ENCODE assay signal across 8 mouse cellular contexts in the genomic region with DNA sequence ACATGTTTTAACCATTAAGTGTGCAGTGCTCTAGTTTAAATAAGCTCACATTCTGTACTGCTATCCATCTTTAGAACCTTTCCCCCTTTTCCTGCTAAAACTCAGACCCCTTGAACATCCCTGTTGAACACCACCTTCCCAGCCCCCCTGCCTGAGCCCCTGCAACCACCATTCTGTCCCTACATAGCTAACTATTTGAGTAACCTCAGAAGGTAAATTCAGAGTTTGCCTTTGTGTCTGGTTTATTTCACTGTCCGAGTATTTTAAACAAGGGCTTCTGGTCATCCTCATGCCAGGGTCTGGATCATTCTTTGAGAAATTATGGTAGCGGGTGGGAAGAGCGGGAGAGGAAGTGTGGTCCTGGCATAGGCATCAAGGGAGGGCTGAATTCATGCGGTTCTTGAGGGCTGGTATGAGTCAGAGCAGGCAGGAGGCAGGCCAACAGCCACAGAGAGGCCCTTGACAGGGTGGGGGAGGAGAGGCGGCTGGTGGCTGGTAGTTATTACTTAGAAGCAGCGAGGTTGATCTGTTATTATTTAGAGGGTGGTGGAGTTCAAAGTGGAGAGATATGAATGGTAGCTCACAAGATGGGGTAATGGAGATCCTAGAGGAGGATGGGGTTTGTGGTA. TPM values are rescaled to one million over a fixed set of nuclear protein-coding genes. Genes with fewer than 3 reads are reported as not detected.
DNase-seq lines count a peak whose midpoint lies in the region; ATAC-seq and TF ChIP-seq lines count a peak whose summit lies in the region.

No protein-coding gene starts in this region.

- no peaks in the 10 kb centered on the region for H3K27me3 ChIP-seq in MEL (ENCODE audit: control insufficient read depth in 1 of 2, insufficient read depth in 2 of 2, low read length in 2 of 2)
- H3K27me3 ChIP-seq in forebrain, embryonic 16.5 days (replicated peaks; ENCODE audit: control insufficient read depth, insufficient read depth, low read length): no peaks in the 10 kb centered on the region

- no peak for TF ChIP-seq POLR2A in MEL (IDR thresholded peaks at IDR 0.05; ENCODE audit: control insufficient read depth in 1 of 2, insufficient read depth in 1 of 2, low read depth in 1 of 2, low read length in 2 of 2, poor library complexity in 1 of 2)
- TF ChIP-seq POLR2A in olfactory bulb, adult 2 months (IDR thresholded peaks at IDR 0.05; ENCODE audit: insufficient read depth, low read depth, low read length): no peak

- TF ChIP-seq RAD21 in MEL (IDR thresholded peaks at IDR 0.05; ENCODE audit: low read depth, low read length): no peak

- no peak for ATAC-seq in forebrain, embryonic 16.5 days

- no peak for TF ChIP-seq CTCF in MEL (IDR thresholded peaks at IDR 0.05 in 2 of 3, conservative IDR thresholded peaks at IDR 0.05 in 1 of 3; ENCODE audit: control insufficient read depth in 1 of 3, insufficient read depth in 1 of 3, low read depth in 2 of 3, low read length in 3 of 3, poor library complexity in 1 of 3, severe bottlenecking in 1 of 3)
- no peak for TF ChIP-seq CTCF in olfactory bulb, adult 2 months (IDR thresholded peaks at IDR 0.05; ENCODE audit: insufficient read depth, low read depth, low read length)

- no peaks in the 10 kb centered on the region for H3K79me2 ChIP-seq in MEL (ENCODE audit: control insufficient read depth, insufficient read depth, low read length, poor library complexity)

- WGBS in olfactory bulb, adult 2 months: 24% methylated on average over 6 of the region's 6 CpGs
- 67% methylated on average over 6 of the region's 6 CpGs for WGBS in forebrain, embryonic 16.5 days

- peak overlapping the region; percentile 98 for H3K27ac ChIP-seq in MEL (ENCODE audit: control insufficient read depth, low read depth, low read length)
- H3K27ac ChIP-seq in olfactory bulb, adult 2 months (ENCODE audit: insufficient read depth, low read depth, low read length): peak overlapping the region; percentile 68
- H3K27ac ChIP-seq in forebrain, embryonic 16.5 days (ENCODE audit: low read length): no peak overlapping the region

- H3K4me1 ChIP-seq in MEL (ENCODE audit: control insufficient read depth in 1 of 2, insufficient read depth in 2 of 2, low read length in 2 of 2): peaks cover 43 to 61% of the 10 kb centered on the region in 2 experiments
- peaks cover 7% of the 10 kb centered on the region; the same call in 1 of the 2 replicates for H3K4me1 ChIP-seq in olfactory bulb, adult 2 months (ENCODE audit: control insufficient read depth, insufficient read depth, low read length)
- no peaks in the 10 kb centered on the region for H3K4me1 ChIP-seq in forebrain, embryonic 16.5 days (replicated peaks; ENCODE audit: control insufficient read depth, insufficient read depth, low read length)

- H3K9me3 ChIP-seq in MEL (replicated peaks; ENCODE audit: insufficient read depth, low read length): no peaks in the 10 kb centered on the region
- no peaks in the 10 kb centered on the region for H3K9me3 ChIP-seq in forebrain, embryonic 16.5 days (ENCODE audit: control insufficient read depth, low read length)

- H3K4me3 ChIP-seq in MEL (ENCODE audit: control insufficient read depth in 1 of 2, insufficient read depth in 1 of 2, low read depth in 2 of 2, low read length in 2 of 2): peak overlapping the region in 1 of 2 experiments; percentile 4; a peak in 2 of 4 replicates
- no peak overlapping the region for H3K4me3 ChIP-seq in olfactory bulb, adult 2 months (ENCODE audit: insufficient read depth, low read depth, low read length)
- no peak overlapping the region for H3K4me3 ChIP-seq in forebrain, embryonic 16.5 days (replicated peaks; ENCODE audit: low read length)

- peak overlapping the region; percentile 56 for H3K9ac ChIP-seq in MEL (ENCODE audit: control insufficient read depth, low read depth, low read length, poor library complexity, severe bottlenecking)
- H3K9ac ChIP-seq in forebrain, embryonic 16.5 days (replicated peaks; ENCODE audit: low read depth, low read length): no peak overlapping the region

- peak; percentile 86 to 89 for TF ChIP-seq EP300 in MEL (IDR thresholded peaks at IDR 0.05; ENCODE audit: low read depth in 1 of 2, low read length in 2 of 2)

- no peak overlapping the region for H3K4me2 ChIP-seq in forebrain, embryonic 16.5 days (ENCODE audit: low read length)

- H3K36me3 ChIP-seq in MEL (ENCODE audit: control insufficient read depth in 1 of 2, insufficient read depth in 2 of 2, low read length in 2 of 2): peaks cover 0 to 68% of the 10 kb centered on the region in 2 experiments; a peak in 2 of 4 replicates
- no peaks in the 10 kb centered on the region for H3K36me3 ChIP-seq in forebrain, embryonic 16.5 days (ENCODE audit: control insufficient read depth, insufficient read depth)

- DNase-seq in 3T3-L1 (ENCODE audit: low read depth, low spot score) (peak; percentile 98), MEL (ENCODE audit: low read depth, low spot score) (peak; percentile 90), liver (peak; percentile 64)
- DNase-seq in fibroblast of lung, adult 2 months (ENCODE audit: low read depth): peak; percentile 87
- no peak for DNase-seq in frontal cortex, postnatal 10 days (ENCODE audit: low spot score in 2 of 2)
- no peak for DNase-seq in frontal cortex, postnatal 14 days (ENCODE audit: low spot score in 2 of 2)

TF ChIP-seq in MEL, 35 proteins besides CTCF, POLR2A, EP300 and RAD21:
- TF ChIP-seq BHLHE40 (IDR thresholded peaks at IDR 0.05; ENCODE audit: borderline replicate concordance, low read depth, low read length) (peak; percentile 36; the same call in 1 of the 2 replicates), MYC (IDR thresholded peaks at IDR 0.05; ENCODE audit: low read depth, low read length) (peak; percentile 52; the same call in 1 of the 2 replicates), SMC3 (IDR thresholded peaks at IDR 0.05; ENCODE audit: low read depth, low read length) (no peak), NELFE (IDR thresholded peaks at IDR 0.05; ENCODE audit: low read depth, low read length) (peak; percentile 54), ZMIZ1 (IDR thresholded peaks at IDR 0.05; ENCODE audit: low read depth, low read length) (0 out of 2 replicates have a peak, but pooled peaks have one; percentile 48), SIN3A (IDR thresholded peaks at IDR 0.05; ENCODE audit: low read length) (peak; percentile 70; the same call in 1 of the 2 replicates), NRF1 (IDR thresholded peaks at IDR 0.05; ENCODE audit: insufficient read depth, low read depth, low read length, poor library complexity, severe bottlenecking) (no peak), GABPA (IDR thresholded peaks at IDR 0.05; ENCODE audit: low read depth, low read length) (no peak), E2F4 (IDR thresholded peaks at IDR 0.05; ENCODE audit: borderline replicate concordance, low read depth, low read length) (no peak), MAZ (IDR thresholded peaks at IDR 0.05; ENCODE audit: low read depth, low read length) (peak; percentile 58; the same call in 1 of the 2 replicates), HCFC1 (IDR thresholded peaks at IDR 0.05; ENCODE audit: low read depth, low read length) (0 out of 2 replicates have a peak, but pooled peaks have one; percentile 10), MEF2A (IDR thresholded peaks at IDR 0.05; ENCODE audit: extremely low read depth, insufficient replicate concordance, low read depth, low read length, poor library complexity, severe bottlenecking) (no peak), POLR2AphosphoS2 (IDR thresholded peaks at IDR 0.05; ENCODE audit: low read length) (no peak), TAL1 (IDR thresholded peaks at IDR 0.05; ENCODE audit: low read length) (peak; percentile 18; the same call in 1 of the 2 replicates), MXI1 (IDR thresholded peaks at IDR 0.05; ENCODE audit: low read depth, low read length) (peak; percentile 70), ETS1 (IDR thresholded peaks at IDR 0.05; ENCODE audit: low read depth, low read length) (peak; percentile 83), MYB (IDR thresholded peaks at IDR 0.05; ENCODE audit: low read depth, low read length) (peak; percentile 73), JUND (IDR thresholded peaks at IDR 0.05; ENCODE audit: low read depth, low read length) (peak; percentile 69; the same call in 1 of the 2 replicates), CHD1 (IDR thresholded peaks at IDR 0.05; ENCODE audit: low read depth, low read length) (peak; percentile 91; the same call in 1 of the 2 replicates), ELF1 (IDR thresholded peaks at IDR 0.05; ENCODE audit: low read depth, low read length) (0 out of 2 replicates have a peak, but pooled peaks have one; percentile 6), TCF12 (IDR thresholded peaks at IDR 0.05; ENCODE audit: low read depth, low read length) (peak; percentile 63), KAT2A (conservative IDR thresholded peaks at IDR 0.05; ENCODE audit: low read depth, low read length) (no peak), RCOR1 (IDR thresholded peaks at IDR 0.05; ENCODE audit: low read depth, low read length) (peak; percentile 67), MAX (IDR thresholded peaks at IDR 0.05; ENCODE audit: low read length) (peak; percentile 66), CHD2 (IDR thresholded peaks at IDR 0.05; ENCODE audit: low read length) (peak; percentile 73)
TF ChIP-seq in MEL: peak in this region for 18.

RNA-seq across cellular contexts. Expression of a gene that starts 34.8 kb away (rescaled TPM):
- total RNA-seq in MEL (2012; rRNA removed): not detected in 2 replicates
- not detected for polyA plus RNA-seq in MEL (2012; ENCODE audit: insufficient read depth in 1 of 2, insufficient read length in 2 of 2, low read depth in 1 of 2, low replicate concordance in 2 of 2, missing spikeins in 1 of 2)
- polyA plus RNA-seq in olfactory bulb, adult 2 months (2012; ENCODE audit: insufficient read depth, insufficient read length, low replicate concordance, missing spikeins): not detected in 2 replicates
- not detected in 2 replicates for polyA plus RNA-seq in forebrain, embryonic 16.5 days (2015; fragmentation: Nextera tagmentation; extraction: Ambion mirVana)

Comparison
In these comparisons a context has a peak if more than half of its experiments do, and no peak if none do; other contexts are left out.
1. DNase-seq: peak in 3T3-L1 (single experiment), MEL (single experiment), fibroblast of lung, adult 2 months (single experiment) and liver (single experiment); none in frontal cortex, postnatal 10 days (0 of 2) and frontal cortex, postnatal 14 days (0 of 2).